In genomic region chr2:32568149-32568548, GRCm38 (mm10) we compare ENCODE assay signal across 16 mouse cellular contexts. TPM values are rescaled to one million over a fixed set of nuclear protein-coding genes. Genes with fewer than 3 reads are reported as not detected.
A peak's percentile ranks its signal among the peaks of the same experiment; 100 is the strongest.
DNase-seq lines count a peak whose midpoint lies in the region; ATAC-seq and TF ChIP-seq lines count a peak whose summit lies in the region.
"Had no signal": no experiment of that assay in that cellular context is flagged by ENCODE, and none has a peak within 500 bp of the region (broad histone marks: within the 10 kb centered on the region; RNA-seq: fewer than 3 reads in every experiment).

No protein-coding gene starts in this region.

- intact Hi-C loops in heart, postnatal 10 days (cut with DNase I) = no loop called here
- intact Hi-C loops in gastrocnemius, postnatal 14 days (cut with DNase I; ENCODE audit: low total_unique reads) = loop anchor here (2.0 kb wide), 1 partner anchor 165 kb away; no protein-coding TSS in a partner anchor

- no peak for ATAC-seq in liver, embryonic 12.5 days

- WGBS in liver, adult 2 months = 35% methylated on average over 5 of the region's 5 CpGs
- WGBS in liver, embryonic 12.5 days (ENCODE audit: insufficient replicate concordance) = 46% methylated on average over 5 of the region's 5 CpGs

- H3K36me3 ChIP-seq in liver, adult 2 months (ENCODE audit: control insufficient read depth, insufficient read depth, low read length) = peaks cover 11% of the 10 kb centered on the region; the same call in 1 of the 2 replicates
- H3K36me3 ChIP-seq in liver, embryonic 12.5 days = peaks cover 35% of the 10 kb centered on the region

- no peak overlapping the region for H3K4me3 ChIP-seq in liver, adult 2 months (ENCODE audit: insufficient read depth, low read depth, low read length)
- H3K4me3 ChIP-seq in liver, embryonic 12.5 days = no peak overlapping the region
- H3K4me3 ChIP-seq: limb, embryonic 13.5 days had no signal

- no peak for TF ChIP-seq CTCF in liver, adult 2 months (IDR thresholded peaks at IDR 0.05; ENCODE audit: low read depth, low read length)

- DNase-seq in adrenal gland, postnatal 10 days = peak; percentile 63
- no peak for DNase-seq in adrenal gland, adult (ENCODE audit: inconsistent age in 2 of 2, low spot score in 1 of 2)
- peak; percentile 62 to 63 for DNase-seq in heart, postnatal 10 days
- DNase-seq in heart, adult 8-10 months (ENCODE audit: low spot score) = no peak
- peak; percentile 30 for DNase-seq in liver, adult 2 months (ENCODE audit: extremely low read depth, low read depth, low spot score)
- DNase-seq in gastrocnemius, postnatal 14 days = peak; percentile 67
- DNase-seq in embryo, embryonic 11 days = no peak
- DNase-seq: kidney, adult 11 months; layer of hippocampus, postnatal 36 days; retina, postnatal 1 day had no signal

- H3K4me1 ChIP-seq in liver, adult 2 months (ENCODE audit: control insufficient read depth, insufficient read depth, low read length) = peaks cover 5% of the 10 kb centered on the region
- peaks cover 16% of the 10 kb centered on the region for H3K4me1 ChIP-seq in liver, embryonic 12.5 days

- no peak overlapping the region for H3K4me2 ChIP-seq in liver, embryonic 12.5 days
- H3K4me2 ChIP-seq: limb, embryonic 13.5 days; midbrain, embryonic 11.5 days had no signal

- no peaks in the 10 kb centered on the region for H3K27me3 ChIP-seq in liver, adult 2 months (ENCODE audit: control insufficient read depth, insufficient read depth, low read length)
- H3K27me3 ChIP-seq in liver, embryonic 12.5 days (replicated peaks) = no peaks in the 10 kb centered on the region
- H3K27me3 ChIP-seq: limb, embryonic 13.5 days had no signal

- no peaks in the 10 kb centered on the region for H3K9me3 ChIP-seq in liver, embryonic 12.5 days (replicated peaks)
- H3K9me3 ChIP-seq: limb, embryonic 13.5 days had no signal

- H3K9ac ChIP-seq in liver, adult 2 months (ENCODE audit: low read depth, low read length) = no peak overlapping the region
- no peak overlapping the region for H3K9ac ChIP-seq in liver, embryonic 12.5 days
- H3K9ac ChIP-seq: limb, embryonic 13.5 days had no signal

- TF ChIP-seq POLR2A in liver, adult 2 months (IDR thresholded peaks at IDR 0.05; ENCODE audit: extremely low read depth, insufficient read depth, low read length) = no peak

- H3K27ac ChIP-seq in liver, adult 2 months (replicated peaks; ENCODE audit: insufficient read depth, low read depth, low read length) = no peak overlapping the region
- H3K27ac ChIP-seq in liver, embryonic 12.5 days = no peak overlapping the region
- H3K27ac ChIP-seq: limb, embryonic 13.5 days had no signal

- no peaks in the 10 kb centered on the region; the same call in 1 of the 2 replicates for H3K79me2 ChIP-seq in liver, adult 2 months (ENCODE audit: control insufficient read depth, insufficient read depth, low read length)

RNA-seq across cellular contexts. Expression of gene Dpm2, which starts 2.5 kb away (rescaled TPM):
- 10 to 100 TPM; 44.4 to 49.9 TPM for total RNA-seq in adrenal gland, postnatal 10 days (2021)
- 10 to 100 TPM; 31.2 to 32.6 TPM for total RNA-seq in heart, postnatal 10 days (2021)
- 10 to 100 TPM; 16.5 to 22.2 (median 18.6) TPM for total RNA-seq in heart, adult 8-10 months (2022)
- total RNA-seq in liver, adult 2 months (2014; rRNA removed) = 6.5 and 8.4 TPM in 2 replicates
- polyA plus RNA-seq in liver, adult 2 months (2012; rRNA removed) = 73.7 and 104 TPM in 2 replicates
- polyA plus RNA-seq in liver, embryonic 12.5 days (2016; fragmentation: Nextera tagmentation; extraction: Ambion mirVana) = 69.5 and 73.8 TPM in 2 replicates
- 10 to 100 TPM; 17.6 to 17.8 TPM for total RNA-seq in gastrocnemius, postnatal 14 days (2021)

RNA-seq across cellular contexts. Expression of gene Pip5kl1, which starts 6.4 kb away (rescaled TPM):
- not detected for total RNA-seq in adrenal gland, postnatal 10 days (2021)
- total RNA-seq in heart, postnatal 10 days (2021) = not detected
- under 1 TPM in 1 of 4 experiments, not detected in 3; 0.34 TPM for total RNA-seq in heart, adult 8-10 months (2022)
- total RNA-seq in liver, adult 2 months (2014; rRNA removed) = not detected in 2 replicates
- polyA plus RNA-seq in liver, adult 2 months (2012; rRNA removed) = not detected in 2 replicates
- 0.13 TPM in 1 of 2 replicates, not detected in the other for polyA plus RNA-seq in liver, embryonic 12.5 days (2016; fragmentation: Nextera tagmentation; extraction: Ambion mirVana)
- not detected for total RNA-seq in gastrocnemius, postnatal 14 days (2021)
- total RNA-seq: hematopoietic stem cell, adult 5-6 weeks had no signal

RNA-seq across cellular contexts. Expression of gene 9430097D07Rik, which starts 7.3 kb away (rescaled TPM):
- not detected for total RNA-seq in adrenal gland, postnatal 10 days (2021)
- not detected for total RNA-seq in heart, postnatal 10 days (2021)
- total RNA-seq in heart, adult 8-10 months (2022) = not detected
- total RNA-seq in liver, adult 2 months (2014; rRNA removed) = not detected in 2 replicates
- polyA plus RNA-seq in liver, adult 2 months (2012; rRNA removed) = not detected in 2 replicates
- polyA plus RNA-seq in liver, embryonic 12.5 days (2016; fragmentation: Nextera tagmentation; extraction: Ambion mirVana) = not detected in 2 replicates
- total RNA-seq in gastrocnemius, postnatal 14 days (2021) = not detected
- total RNA-seq: hematopoietic stem cell, adult 5-6 weeks had no signal
- polyA plus RNA-seq: lung, embryonic 16.5 days; thymus, postnatal 0 days had no signal

RNA-seq across cellular contexts. Expression of gene St6galnac4, which starts 18.7 kb away (rescaled TPM):
- total RNA-seq in adrenal gland, postnatal 10 days (2021) = 10 to 100 TPM; 14.3 to 14.7 TPM
- total RNA-seq in heart, postnatal 10 days (2021) = 10 to 100 TPM; 29.3 to 31.8 TPM
- total RNA-seq in heart, adult 8-10 months (2022) = 10 to 100 TPM; 15.6 to 23.2 (median 20.7) TPM
- total RNA-seq in liver, adult 2 months (2014; rRNA removed) = 0.74 and 1.2 TPM in 2 replicates
- polyA plus RNA-seq in liver, adult 2 months (2012; rRNA removed) = 2.2 and 2.5 TPM in 2 replicates
- 17.5 and 18.9 TPM in 2 replicates for polyA plus RNA-seq in liver, embryonic 12.5 days (2016; fragmentation: Nextera tagmentation; extraction: Ambion mirVana)
- 10 to 100 TPM; 25.6 to 26.3 TPM for total RNA-seq in gastrocnemius, postnatal 14 days (2021)

RNA-seq across cellular contexts. Expression of gene St6galnac6, which starts 31.4 kb away (rescaled TPM):
- total RNA-seq in adrenal gland, postnatal 10 days (2021) = 10 to 100 TPM; 55.2 to 64.1 TPM
- 100 to 1,000 TPM in 1 of 2 experiments, 10 to 100 TPM in 1; 87.9 to 103 TPM for total RNA-seq in heart, postnatal 10 days (2021)
- total RNA-seq in heart, adult 8-10 months (2022) = 100 to 1,000 TPM; 102 to 131 (median 114) TPM
- 38.0 and 45.6 TPM in 2 replicates for total RNA-seq in liver, adult 2 months (2014; rRNA removed)
- 90.0 and 134 TPM in 2 replicates for polyA plus RNA-seq in liver, adult 2 months (2012; rRNA removed)
- 14.5 and 15.4 TPM in 2 replicates for polyA plus RNA-seq in liver, embryonic 12.5 days (2016; fragmentation: Nextera tagmentation; extraction: Ambion mirVana)
- 10 to 100 TPM; 42.7 to 51.0 TPM for total RNA-seq in gastrocnemius, postnatal 14 days (2021)

Comparison
In these comparisons a context has a peak if more than half of its experiments do, and no peak if none do; other contexts are left out.
1. DNase-seq: peak in adrenal gland, postnatal 10 days (single experiment), heart, postnatal 10 days (2 of 2), liver, adult 2 months (single experiment) and gastrocnemius, postnatal 14 days (single experiment); none in adrenal gland, adult (0 of 2), heart, adult 8-10 months (single experiment) and embryo, embryonic 11 days (single experiment).